Mouse (Mus musculus) small intestine, adult 2 months (tissue): Measurements from ENCODE around the gene Tcp11x2.

Experiments
- CTCF ChIP-seq: fragments of 200-500 bp; IDR thresholded peaks from 2 replicates; pipeline ENCODE4 v1.5.1; 2012; ENCODE audit warnings: low read depth, mild to moderate bottlenecking, control low read depth, inconsistent platforms, low read length, moderate library complexity, mixed read lengths; ENCODE audit not compliant: insufficient replicate concordance, insufficient read length; ENCODE audit errors: extremely low read depth
- POLR2A ChIP-seq: fragments of 200-500 bp; IDR thresholded peaks from 2 replicates; pipeline ENCODE4 v1.6.1; 2012; ENCODE audit warnings: low read depth, mild to moderate bottlenecking, control low read depth, inconsistent platforms, low read length, moderate library complexity

DNA sequence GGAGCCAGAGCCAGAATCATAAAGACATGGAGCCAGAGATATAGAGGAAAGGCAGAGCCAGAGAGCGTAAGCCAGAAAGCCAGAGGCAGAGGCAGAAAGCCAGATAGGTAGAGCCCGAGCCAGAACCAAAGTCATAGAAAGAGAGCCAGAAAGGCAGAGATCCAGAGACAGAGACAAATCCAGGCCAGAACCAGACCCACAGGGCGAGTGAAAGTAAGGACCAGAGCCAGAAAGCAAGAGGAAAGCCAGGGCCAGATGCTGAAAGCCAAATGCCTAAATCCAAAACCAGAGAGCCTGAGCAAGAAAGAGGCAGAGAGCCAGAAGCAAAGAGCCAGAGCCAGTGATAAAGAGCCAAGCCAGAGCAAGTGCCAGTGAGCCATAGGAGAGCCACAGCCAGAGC is 5.8 kb downstream of the Tcp11x2 start:
- no peak for TF ChIP-seq POLR2A
- TF ChIP-seq CTCF, result no peak
